Mouse (Mus musculus) left cerebral cortex, postnatal 10 days (tissue): ENCODE results near the gene Serinc2. TPM values are rescaled to one million over a fixed set of nuclear protein-coding genes. Genes with fewer than 3 reads are reported as not detected.
A peak's percentile ranks its signal among the peaks of the same experiment; 100 is the strongest.
"Not testable (repeated sequence)": the region's sequence is repeated elsewhere in the genome, so short reads cannot be mapped to it uniquely, and the experiment has no call there.

Source experiments
- DNase-seq, 2 experiments: peaks; one replicate each; pipeline ENCODE4 v3.0.0; 2021 to 2022; ENCODE audit warnings: low spot score in 2 of 2, mixed read lengths in 1 of 2; ENCODE audit errors: extremely low spot score in 1 of 2
- intact Hi-C: fragments of 180-260 bp; cut with DNase I; formaldehyde crosslinking; loops from one replicate; pipeline ENCODE4 v1.15.1; 2025
- total RNA-seq, 2 experiments: library from RNA; stranded (reverse); gene quantifications; 2 replicates each; pipeline ENCODE4 v1.2.3; 2021

The Serinc2 gene
- total RNA-seq, 2 experiments from 2014 or later = 2.9 to 3.1 TPM

- intact Hi-C loops = no loop called here
- DNase-seq = no peak
These were observed 8.2 kb downstream of the Serinc2 start for GRCm38 (mm10) chr4:130270611-130271347.

- peak; percentile 40 to 46 for DNase-seq
- intact Hi-C loops = no loop called here
These were observed 8.9 kb downstream of the Serinc2 start for GRCm38 (mm10) chr4:130270089-130270488.

- no peak for DNase-seq
- intact Hi-C loops = no loop called here
These were observed 10.3 kb downstream of the Serinc2 start for GRCm38 (mm10) chr4:130268736-130269135.

GRCm38 (mm10) chr4:130267069-130267468 lies 11.9 kb downstream of the Serinc2 start:
- intact Hi-C loops = no loop called here
- no peak for DNase-seq

GRCm38 (mm10) chr4:130266601-130267000 lies 12.4 kb downstream of the Serinc2 start:
- DNase-seq = no peak
- intact Hi-C loops = no loop called here

- intact Hi-C loops = no loop called here
- peak in 1 of 2 experiments; percentile 56 for DNase-seq
These were observed 14.2 kb downstream of the Serinc2 start for GRCm38 (mm10) chr4:130264698-130265349.

GRCm38 (mm10) chr4:130264131-130264530 lies 14.9 kb downstream of the Serinc2 start:
- intact Hi-C loops = no loop called here
- DNase-seq = no peak

- DNase-seq = no peak
- intact Hi-C loops = no loop called here
These were observed 18.6 kb downstream of the Serinc2 start for GRCm38 (mm10) chr4:130260406-130260805.

GRCm38 (mm10) chr4:130252441-130253157 lies 26.4 kb downstream of the Serinc2 start:
- intact Hi-C loops = no loop called here
- DNase-seq = no peak

- no peak for DNase-seq
- intact Hi-C loops = no loop called here
These were observed 27.2 kb downstream of the Serinc2 start for GRCm38 (mm10) chr4:130251763-130252162.

GRCm38 (mm10) chr4:130251172-130251705 lies 27.8 kb downstream of the Serinc2 start:
- no peak for DNase-seq

GRCm38 (mm10) chr4:130248636-130249035 lies 30.4 kb downstream of the Serinc2 start:
- intact Hi-C loops = loop anchor here (5.0 kb wide), 1 partner anchor 36 kb away; no protein-coding TSS in a partner anchor
- DNase-seq = no peak

More at GRCm38 (mm10) chr4:130251172-130251705, 27.8 kb downstream of the Serinc2 start:
- intact Hi-C loops = no loop called here

GRCm38 (mm10) chr4:130246132-130246531 lies 32.9 kb downstream of the Serinc2 start:
- peak; percentile 61 to 76 for DNase-seq
- intact Hi-C loops = loop anchor here (5.0 kb wide), 1 partner anchor 34 kb away; no protein-coding TSS in a partner anchor

- no peak for DNase-seq
- intact Hi-C loops = loop anchor here (5.0 kb wide), 1 partner anchor 32 kb away; no protein-coding TSS in a partner anchor
These were observed 34.3 kb downstream of the Serinc2 start for GRCm38 (mm10) chr4:130244749-130245148.

- DNase-seq, intact Hi-C loops: not testable (repeated sequence)
These were observed 35.4 kb downstream of the Serinc2 start for GRCm38 (mm10) chr4:130243621-130244020.

GRCm38 (mm10) chr4:130242956-130243355 lies 36.0 kb downstream of the Serinc2 start:
- intact Hi-C loops = no loop called here

GRCm38 (mm10) chr4:130240695-130241094 lies 38.3 kb downstream of the Serinc2 start:
- DNase-seq = no peak
- intact Hi-C loops = no loop called here

More at GRCm38 (mm10) chr4:130242956-130243355, 36.0 kb downstream of the Serinc2 start:
- no peak for DNase-seq

GRCm38 (mm10) chr4:130237607-130238006 lies 41.4 kb downstream of the Serinc2 start:
- DNase-seq = no peak
- intact Hi-C loops = no loop called here

GRCm38 (mm10) chr4:130236361-130236760 lies 42.6 kb downstream of the Serinc2 start:
- intact Hi-C loops = no loop called here
- DNase-seq = no peak
